13 mouse cellular contexts compared by ENCODE assay signal in the genomic region with DNA sequence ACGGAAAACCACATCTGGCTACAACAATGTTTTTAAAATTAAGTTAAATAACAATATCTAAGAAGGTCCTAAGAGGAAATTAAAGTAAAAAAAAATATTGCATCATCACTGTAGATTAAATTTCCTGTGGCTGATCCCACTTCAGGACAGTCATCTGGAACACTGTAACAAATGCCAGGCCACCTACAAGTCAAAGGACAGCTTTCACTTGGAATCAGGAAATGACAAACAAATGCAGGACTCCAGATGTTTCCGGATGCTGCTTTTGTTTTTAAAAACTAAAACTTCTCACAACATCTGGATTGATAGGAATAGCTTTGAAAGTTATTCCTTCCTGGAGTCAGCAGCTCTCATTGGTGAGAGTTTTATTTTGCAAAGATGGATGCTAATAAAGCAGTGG. TPM values are rescaled to one million over a fixed set of nuclear protein-coding genes. Genes with fewer than 3 reads are reported as not detected.
DNase-seq lines count a peak whose midpoint lies in the region; ATAC-seq and TF ChIP-seq lines count a peak whose summit lies in the region.
"Had no signal": no experiment of that assay in that cellular context is flagged by ENCODE, and none has a peak within 500 bp of the region (broad histone marks: within the 10 kb centered on the region; RNA-seq: fewer than 3 reads in every experiment).

No protein-coding gene starts in this region.

- no peak for TF ChIP-seq CTCF in C2C12 (IDR thresholded peaks at IDR 0.05; ENCODE audit: control insufficient read depth, insufficient read depth, insufficient read length)

- H3ac ChIP-seq in C2C12 (ENCODE audit: control insufficient read depth, insufficient read length, low read depth) = no peak overlapping the region

- H3K9ac ChIP-seq in embryonic facial prominence, embryonic 11.5 days (replicated peaks; ENCODE audit: low read length) = no peak overlapping the region
- H3K9ac ChIP-seq in lung, embryonic 15.5 days = no peak overlapping the region
- no peak overlapping the region for H3K9ac ChIP-seq in midbrain, embryonic 13.5 days (replicated peaks)
- H3K9ac ChIP-seq: forebrain, embryonic 15.5 days; intestine, embryonic 15.5 days had no signal

- 31% methylated on average over 2 of the region's 2 CpGs for WGBS in embryonic facial prominence, embryonic 11.5 days
- WGBS in lung, embryonic 15.5 days = 26% methylated on average over 2 of the region's 2 CpGs
- 90% methylated on average over 2 of the region's 2 CpGs for WGBS in midbrain, embryonic 13.5 days
- WGBS in midbrain, embryonic 10.5 days = 67% methylated on average over 2 of the region's 2 CpGs

- no peak for ATAC-seq in embryonic facial prominence, embryonic 11.5 days (replicated peaks; ENCODE audit: insufficient number of reproducible peaks, low FRiP score, low TSS enrichment, low read depth)
- ATAC-seq in lung, embryonic 15.5 days (ENCODE audit: borderline replicate concordance, extremely low read depth, low FRiP score, low TSS enrichment) = peak; percentile 42; the same call in 1 of the 2 replicates
- no peak for ATAC-seq in midbrain, embryonic 13.5 days
- ATAC-seq: forebrain, embryonic 15.5 days; intestine, embryonic 15.5 days; midbrain, embryonic 16.5 days had no signal

- H3K9me3 ChIP-seq in embryonic facial prominence, embryonic 11.5 days (replicated peaks; ENCODE audit: control insufficient read depth, low read length) = no peaks in the 10 kb centered on the region
- no peaks in the 10 kb centered on the region for H3K9me3 ChIP-seq in lung, embryonic 15.5 days
- H3K9me3 ChIP-seq in midbrain, embryonic 13.5 days = no peaks in the 10 kb centered on the region
- no peaks in the 10 kb centered on the region for H3K9me3 ChIP-seq in midbrain, embryonic 10.5 days (replicated peaks)
- H3K9me3 ChIP-seq: forebrain, embryonic 15.5 days; intestine, embryonic 15.5 days had no signal

- H3K79me3 ChIP-seq in C2C12 (ENCODE audit: low read depth) = no peaks in the 10 kb centered on the region

- no peaks in the 10 kb centered on the region for H3K27me3 ChIP-seq in C2C12 (ENCODE audit: control insufficient read depth, insufficient read depth, insufficient read length)
- H3K27me3 ChIP-seq in embryonic facial prominence, embryonic 11.5 days (ENCODE audit: control insufficient read depth, insufficient read depth, low read length) = no peaks in the 10 kb centered on the region
- H3K27me3 ChIP-seq in lung, embryonic 15.5 days = no peaks in the 10 kb centered on the region
- no peaks in the 10 kb centered on the region for H3K27me3 ChIP-seq in midbrain, embryonic 13.5 days
- H3K27me3 ChIP-seq in midbrain, embryonic 10.5 days (ENCODE audit: low read depth, poor library complexity, severe bottlenecking) = no peaks in the 10 kb centered on the region
- H3K27me3 ChIP-seq: forebrain, embryonic 15.5 days; intestine, embryonic 15.5 days had no signal

- no peak overlapping the region for H3K4me3 ChIP-seq in C2C12 (ENCODE audit: insufficient read depth, poor library complexity, severe bottlenecking)
- H3K4me3 ChIP-seq in embryonic facial prominence, embryonic 11.5 days (ENCODE audit: low read depth, low read length) = no peak overlapping the region
- H3K4me3 ChIP-seq in lung, embryonic 15.5 days = no peak overlapping the region
- H3K4me3 ChIP-seq in midbrain, embryonic 13.5 days (replicated peaks) = no peak overlapping the region
- no peak overlapping the region for H3K4me3 ChIP-seq in midbrain, embryonic 10.5 days
- H3K4me3 ChIP-seq: forebrain, embryonic 15.5 days; intestine, embryonic 15.5 days had no signal

- H3K79me2 ChIP-seq in C2C12 (ENCODE audit: control insufficient read depth, insufficient read depth) = no peaks in the 10 kb centered on the region

- no peaks in the 10 kb centered on the region for H3K4me1 ChIP-seq in embryonic facial prominence, embryonic 11.5 days (ENCODE audit: control insufficient read depth, insufficient read depth, low read length)
- no peaks in the 10 kb centered on the region for H3K4me1 ChIP-seq in lung, embryonic 15.5 days
- no peaks in the 10 kb centered on the region for H3K4me1 ChIP-seq in midbrain, embryonic 13.5 days (replicated peaks)
- no peaks in the 10 kb centered on the region for H3K4me1 ChIP-seq in midbrain, embryonic 10.5 days
- H3K4me1 ChIP-seq: forebrain, embryonic 15.5 days had no signal

- H3K36me3 ChIP-seq in C2C12 (ENCODE audit: control insufficient read depth, insufficient read depth) = no peaks in the 10 kb centered on the region
- no peaks in the 10 kb centered on the region for H3K36me3 ChIP-seq in embryonic facial prominence, embryonic 11.5 days (replicated peaks; ENCODE audit: control insufficient read depth, insufficient read depth, low read depth, low read length)
- H3K36me3 ChIP-seq in lung, embryonic 15.5 days = no peaks in the 10 kb centered on the region
- H3K36me3 ChIP-seq in midbrain, embryonic 13.5 days = no peaks in the 10 kb centered on the region
- no peaks in the 10 kb centered on the region for H3K36me3 ChIP-seq in midbrain, embryonic 10.5 days
- H3K36me3 ChIP-seq: forebrain, embryonic 15.5 days; intestine, embryonic 15.5 days had no signal

- H3K27ac ChIP-seq in embryonic facial prominence, embryonic 11.5 days (replicated peaks; ENCODE audit: low read depth, low read length) = no peak overlapping the region
- H3K27ac ChIP-seq in lung, embryonic 15.5 days = 0 out of 2 replicates have a peak overlapping the region, but pooled peaks have one; percentile 44
- no peak overlapping the region for H3K27ac ChIP-seq in midbrain, embryonic 13.5 days
- H3K27ac ChIP-seq in midbrain, embryonic 10.5 days (replicated peaks) = no peak overlapping the region
- H3K27ac ChIP-seq: forebrain, embryonic 15.5 days had no signal

- DNase-seq in heart, adult 18-20 months = peak; percentile 35 to 61
- no peak for DNase-seq in heart, postnatal 4 days
- DNase-seq in embryonic facial prominence, embryonic 11.5 days (ENCODE audit: low spot score) = peak; percentile 64
- DNase-seq in midbrain, embryonic 10.5 days (ENCODE audit: low spot score) = no peak
- no peak for DNase-seq in adrenal gland, adult (ENCODE audit: inconsistent age in 2 of 2, low spot score in 1 of 2)
- DNase-seq: adrenal gland, adult 8-10 months; kidney, postnatal 4 days had no signal

- no peak overlapping the region for H3K4me2 ChIP-seq in embryonic facial prominence, embryonic 11.5 days (ENCODE audit: low read depth, low read length)
- no peak overlapping the region for H3K4me2 ChIP-seq in lung, embryonic 15.5 days
- H3K4me2 ChIP-seq in midbrain, embryonic 13.5 days (replicated peaks) = no peak overlapping the region
- H3K4me2 ChIP-seq: forebrain, embryonic 15.5 days; intestine, embryonic 15.5 days had no signal

TF ChIP-seq in C2C12, 6 proteins besides CTCF, POLR2A, EP300 and RAD21:
- TF ChIP-seq USF1 (IDR thresholded peaks at IDR 0.05; ENCODE audit: low read depth) = no peak
- peak; percentile 89 for TF ChIP-seq CEBPB (IDR thresholded peaks at IDR 0.05; ENCODE audit: low read depth)

RNA-seq across cellular contexts. Expression of a gene that starts 28.0 kb away (rescaled TPM):
- total RNA-seq in heart, adult 18-20 months (2021) = 10 to 100 TPM; 38.5 to 53.8 TPM
- total RNA-seq in heart, postnatal 4 days (2021) = 10 to 100 TPM; 90.0 to 96.5 TPM
- not detected for polyA plus RNA-seq in C2C12 (2012; fragmentation: generic; extraction: Trizol)
- polyA plus RNA-seq in embryonic facial prominence, embryonic 11.5 days (2014; fragmentation: Nextera tagmentation; extraction: Ambion mirVana) = 106 and 116 TPM in 2 replicates
- 43.9 and 53.6 TPM in 2 replicates for polyA plus RNA-seq in lung, embryonic 15.5 days (2015; fragmentation: Nextera tagmentation; extraction: Ambion mirVana)
- polyA plus RNA-seq in midbrain, embryonic 13.5 days (2015; fragmentation: Nextera tagmentation; extraction: Ambion mirVana) = 31.3 and 35.8 TPM in 2 replicates
- 68.6 and 91.4 TPM in 2 replicates for polyA plus RNA-seq in midbrain, embryonic 10.5 days (2016; fragmentation: Nextera tagmentation; extraction: Ambion mirVana)

RNA-seq across cellular contexts. Expression of a gene that starts 57.5 kb away (rescaled TPM):
- 100 to 1,000 TPM; 346 to 364 TPM for total RNA-seq in heart, adult 18-20 months (2021)
- total RNA-seq in heart, postnatal 4 days (2021) = 100 to 1,000 TPM; 319 to 365 TPM
- polyA plus RNA-seq in C2C12 (2012; fragmentation: generic; extraction: Trizol) = 0.07 TPM
- 17.9 and 20.7 TPM in 2 replicates for polyA plus RNA-seq in embryonic facial prominence, embryonic 11.5 days (2014; fragmentation: Nextera tagmentation; extraction: Ambion mirVana)
- 165 and 210 TPM in 2 replicates for polyA plus RNA-seq in lung, embryonic 15.5 days (2015; fragmentation: Nextera tagmentation; extraction: Ambion mirVana)
- polyA plus RNA-seq in midbrain, embryonic 13.5 days (2015; fragmentation: Nextera tagmentation; extraction: Ambion mirVana) = 51.8 and 63.4 TPM in 2 replicates
- 6.6 and 15.1 TPM in 2 replicates for polyA plus RNA-seq in midbrain, embryonic 10.5 days (2016; fragmentation: Nextera tagmentation; extraction: Ambion mirVana)

Comparison
In these comparisons a context has a peak if more than half of its experiments do, and no peak if none do; other contexts are left out.
1. DNase-seq: peak in heart, adult 18-20 months (2 of 2) and embryonic facial prominence, embryonic 11.5 days (single experiment); none in heart, postnatal 4 days (single experiment), midbrain, embryonic 10.5 days (single experiment) and adrenal gland, adult (0 of 2).
2. RNA of a gene that starts 28.0 kb away (polyA plus RNA-seq): 106 to 116 TPM in embryonic facial prominence, embryonic 11.5 days, 68.6 to 91.4 TPM in midbrain, embryonic 10.5 days, 43.9 to 53.6 TPM in lung, embryonic 15.5 days and 31.3 to 35.8 TPM in midbrain, embryonic 13.5 days; not detected in C2C12 (single experiment); every median in the first group is over 10 times any median in the second.